Mouse (Mus musculus) kidney, postnatal 4 days (tissue): Measurements from ENCODE around the gene Ppp1r14d.

ENCODE experiments used
- DNase-seq, 2 experiments: peaks; one replicate each; pipeline ENCODE4 v3.0.0; 2021; ENCODE audit warnings: mixed read lengths in 2 of 2

Ppp1r14d gene

GRCm38 (mm10) chr2:119229775-119230704 lies at the start of gene Ppp1r14d:
TSS of gene Ppp1r14d (minus strand) at chr2:119229906.
- no peak for DNase-seq

- no peak for DNase-seq
These were observed 48.1 kb upstream of the Ppp1r14d start for GRCm38 (mm10) chr2:119277810-119278209.

GRCm38 (mm10) chr2:119276926-119277325 lies 47.2 kb upstream of the Ppp1r14d start:
- DNase-seq = no peak

GRCm38 (mm10) chr2:119274126-119274525 lies 44.4 kb upstream of the Ppp1r14d start:
- no peak for DNase-seq

GRCm38 (mm10) chr2:119270643-119271331 lies 41.1 kb upstream of the Ppp1r14d start, which contains the start of gene Rhov:
TSS of gene Rhov (minus strand) at chr2:119271272.
- DNase-seq = peak; percentile 76 to 83

GRCm38 (mm10) chr2:119270286-119270642 lies 40.6 kb upstream of the Ppp1r14d start:
- DNase-seq = no peak

GRCm38 (mm10) chr2:119263813-119264212 lies 34.1 kb upstream of the Ppp1r14d start:
- DNase-seq = no peak

- DNase-seq = peak; percentile 55 to 69
These were observed 33.3 kb upstream of the Ppp1r14d start for GRCm38 (mm10) chr2:119262978-119263377.

GRCm38 (mm10) chr2:119261326-119261725 lies 31.6 kb upstream of the Ppp1r14d start:
- no peak for DNase-seq

- DNase-seq = no peak
These were observed 30.8 kb upstream of the Ppp1r14d start for GRCm38 (mm10) chr2:119260518-119260917.

- DNase-seq = no peak
These were observed 25.3 kb upstream of the Ppp1r14d start for GRCm38 (mm10) chr2:119254976-119255375.

- peak; percentile 93 to 94 for DNase-seq
These were observed 21.2 kb upstream of the Ppp1r14d start for GRCm38 (mm10) chr2:119250826-119251478.

GRCm38 (mm10) chr2:119250377-119250776 lies 20.7 kb upstream of the Ppp1r14d start:
- DNase-seq = no peak

GRCm38 (mm10) chr2:119249592-119250061 lies 19.9 kb upstream of the Ppp1r14d start:
- peak in 1 of 2 experiments; percentile 31 for DNase-seq

- DNase-seq = no peak
These were observed 18.2 kb upstream of the Ppp1r14d start for GRCm38 (mm10) chr2:119247904-119248303.

GRCm38 (mm10) chr2:119245246-119245645 lies 15.5 kb upstream of the Ppp1r14d start:
- no peak for DNase-seq

GRCm38 (mm10) chr2:119242548-119242947 lies 12.8 kb upstream of the Ppp1r14d start:
- DNase-seq = peak in 1 of 2 experiments; percentile 52

GRCm38 (mm10) chr2:119240819-119241186 lies 11.1 kb upstream of the Ppp1r14d start:
- DNase-seq = no peak

- DNase-seq = peak in 1 of 2 experiments; percentile 13
These were observed 10.5 kb upstream of the Ppp1r14d start for GRCm38 (mm10) chr2:119240075-119240818.

GRCm38 (mm10) chr2:119238671-119239070 lies 9.0 kb upstream of the Ppp1r14d start:
- peak in 1 of 2 experiments; percentile 37 for DNase-seq

- DNase-seq = peak in 1 of 2 experiments; percentile 66
These were observed 8.1 kb upstream of the Ppp1r14d start for GRCm38 (mm10) chr2:119237871-119238220.

GRCm38 (mm10) chr2:119237210-119237870 lies 7.6 kb upstream of the Ppp1r14d start, which contains the start of gene Spint1:
TSS of gene Spint1 (plus strand) at chr2:119237362.
- DNase-seq = peak; percentile 69 to 79
